Mouse (Mus musculus): ENCODE measurements around the gene Helq. TPM values are rescaled to one million over a fixed set of nuclear protein-coding genes. Genes with fewer than 3 reads are reported as not detected.

Gene Helq
- total RNA-seq, 1 experiment: 30.1 TPM

GRCm38 (mm10) chr5:100833841-100834240, 35.4 kb upstream of the Helq start:
- Histone ChIP-seq H3K9me3 (ENCODE audit: control insufficient read depth, insufficient read depth, low read depth, low read length) (no peaks in the 10 kb centered on the region), H3K36me3 (ENCODE audit: control insufficient read depth, insufficient read depth, low read length, poor library complexity, severe bottlenecking) (no peaks in the 10 kb centered on the region), H3K4me1 (ENCODE audit: control insufficient read depth in 2 of 2, insufficient read depth in 2 of 2, low read length in 2 of 2, poor library complexity in 1 of 2) (0 out of 4 replicates have a peak, but pooled peaks cover 2% of the 10 kb centered on the region in 2 experiments), H3K9ac (ENCODE audit: insufficient read depth, low read depth, low read length, poor library complexity, severe bottlenecking) (no peak overlapping the region), H3K4me3 (ENCODE audit: insufficient read depth in 1 of 2, low read depth in 1 of 2, low read length in 2 of 2, poor library complexity in 1 of 2, severe bottlenecking in 1 of 2) (no peak overlapping the region), H3K27ac (ENCODE audit: insufficient read depth, low read depth, low read length, poor library complexity, severe bottlenecking) (no peak overlapping the region)
- no peak for DNase-seq (ENCODE audit: low read depth, low spot score)
- in situ Hi-C loops (cut with MboI; ENCODE audit: low sequenced_read_pairs in 2 of 2, unreplicated experiment in 2 of 2): loop anchor here in 1 of 2 experiments (25.0 kb wide), 1 partner anchor 828 kb away; the partner anchor contains the start of gene Nkx6-1
- TF ChIP-seq ZNF384 (IDR thresholded peaks at IDR 0.05; ENCODE audit: low read depth, low read length): no peak
- TF ChIP-seq HCFC1 (IDR thresholded peaks at IDR 0.05; ENCODE audit: borderline replicate concordance, insufficient read depth, low read length): no peak
- no peak for TF ChIP-seq MAFK (IDR thresholded peaks at IDR 0.05; ENCODE audit: insufficient read depth, low read depth, low read length)
- TF ChIP-seq CHD2 (IDR thresholded peaks at IDR 0.05; ENCODE audit: low read depth, low read length): no peak
- TF ChIP-seq ZC3H11A (IDR thresholded peaks at IDR 0.05; ENCODE audit: borderline replicate concordance, low read depth, low read length): no peak

- H3K9me3 ChIP-seq (ENCODE audit: control insufficient read depth, insufficient read depth, low read depth, low read length): no peaks in the 10 kb centered on the region
- no peak overlapping the region for H3K9ac ChIP-seq (ENCODE audit: insufficient read depth, low read depth, low read length, poor library complexity, severe bottlenecking)
- no peaks in the 10 kb centered on the region for H3K36me3 ChIP-seq (ENCODE audit: control insufficient read depth, insufficient read depth, low read length, poor library complexity, severe bottlenecking)
- no peak overlapping the region for H3K27ac ChIP-seq (ENCODE audit: insufficient read depth, low read depth, low read length, poor library complexity, severe bottlenecking)
- no peak for DNase-seq (ENCODE audit: low read depth, low spot score)
- H3K4me3 ChIP-seq (ENCODE audit: insufficient read depth in 1 of 2, low read depth in 1 of 2, low read length in 2 of 2, poor library complexity in 1 of 2, severe bottlenecking in 1 of 2): no peak overlapping the region
- H3K4me1 ChIP-seq (ENCODE audit: control insufficient read depth in 2 of 2, insufficient read depth in 2 of 2, low read length in 2 of 2, poor library complexity in 1 of 2): 0 out of 4 replicates have a peak, but pooled peaks cover 2% of the 10 kb centered on the region in 2 experiments
- in situ Hi-C loops (cut with MboI; ENCODE audit: low sequenced_read_pairs in 2 of 2, unreplicated experiment in 2 of 2): loop anchor here in 1 of 2 experiments (25.0 kb wide), 1 partner anchor 830 kb away; the partner anchor contains the start of gene Nkx6-1
- no peak for TF ChIP-seq HCFC1 (IDR thresholded peaks at IDR 0.05; ENCODE audit: borderline replicate concordance, insufficient read depth, low read length)
These were observed 34.3 kb upstream of the Helq start for GRCm38 (mm10) chr5:100832680-100833079.

DNA sequence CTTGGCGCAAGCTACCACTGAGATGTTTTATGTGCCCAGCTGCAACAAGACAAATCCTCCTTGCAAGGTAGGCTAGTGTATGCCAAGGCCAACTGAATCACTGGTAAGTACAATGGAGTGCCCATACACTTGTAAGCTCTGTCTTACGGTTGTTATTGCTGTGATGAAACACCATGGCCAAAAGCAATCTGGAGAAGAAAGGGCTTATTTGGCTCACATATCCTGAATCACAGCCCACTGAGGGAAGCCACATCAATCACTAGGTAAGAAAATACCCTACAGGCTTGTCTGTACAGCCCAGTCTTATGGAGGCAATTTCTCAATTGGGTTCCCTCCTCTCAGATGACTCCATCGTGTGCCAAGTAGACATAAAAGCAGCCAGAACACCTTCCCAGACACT, 30.3 kb upstream of the Helq start:
- Histone ChIP-seq H3K4me1 (ENCODE audit: control insufficient read depth in 2 of 2, insufficient read depth in 2 of 2, low read length in 2 of 2, poor library complexity in 1 of 2) (no peaks in the 10 kb centered on the region), H3K27ac (ENCODE audit: insufficient read depth, low read depth, low read length, poor library complexity, severe bottlenecking) (no peak overlapping the region), H3K4me3 (ENCODE audit: insufficient read depth in 1 of 2, low read depth in 1 of 2, low read length in 2 of 2, poor library complexity in 1 of 2, severe bottlenecking in 1 of 2) (no peak overlapping the region), H3K36me3 (ENCODE audit: control insufficient read depth, insufficient read depth, low read length, poor library complexity, severe bottlenecking) (no peaks in the 10 kb centered on the region), H3K9ac (ENCODE audit: insufficient read depth, low read depth, low read length, poor library complexity, severe bottlenecking) (no peak overlapping the region), H3K9me3 (ENCODE audit: control insufficient read depth, insufficient read depth, low read depth, low read length) (no peaks in the 10 kb centered on the region)
- in situ Hi-C loops (cut with MboI; ENCODE audit: low sequenced_read_pairs in 2 of 2, unreplicated experiment in 2 of 2): loop anchor here (10.0 to 25.0 kb wide), 2 partner anchors 86 to 834 kb away; partner anchors contain the start of gene Nkx6-1 (in 1 of the 2)
- DNase-seq (ENCODE audit: low read depth, low spot score): no peak
- TF ChIP-seq ZNF384 (IDR thresholded peaks at IDR 0.05; ENCODE audit: low read depth, low read length) (no peak), HCFC1 (IDR thresholded peaks at IDR 0.05; ENCODE audit: borderline replicate concordance, insufficient read depth, low read length) (no peak), ZC3H11A (IDR thresholded peaks at IDR 0.05; ENCODE audit: borderline replicate concordance, low read depth, low read length) (no peak), CHD2 (IDR thresholded peaks at IDR 0.05; ENCODE audit: low read depth, low read length) (no peak), MAFK (IDR thresholded peaks at IDR 0.05; ENCODE audit: insufficient read depth, low read depth, low read length) (no peak)

- no peak for DNase-seq (ENCODE audit: low read depth, low spot score)
- Histone ChIP-seq H3K27ac (ENCODE audit: insufficient read depth, low read depth, low read length, poor library complexity, severe bottlenecking) (no peak overlapping the region), H3K36me3 (ENCODE audit: control insufficient read depth, insufficient read depth, low read length, poor library complexity, severe bottlenecking) (no peaks in the 10 kb centered on the region), H3K9ac (ENCODE audit: insufficient read depth, low read depth, low read length, poor library complexity, severe bottlenecking) (no peak overlapping the region), H3K4me1 (ENCODE audit: control insufficient read depth in 2 of 2, insufficient read depth in 2 of 2, low read length in 2 of 2, poor library complexity in 1 of 2) (no peaks in the 10 kb centered on the region), H3K4me3 (ENCODE audit: insufficient read depth in 1 of 2, low read depth in 1 of 2, low read length in 2 of 2, poor library complexity in 1 of 2, severe bottlenecking in 1 of 2) (no peak overlapping the region), H3K9me3 (ENCODE audit: control insufficient read depth, insufficient read depth, low read depth, low read length) (no peaks in the 10 kb centered on the region)
- in situ Hi-C loops (cut with MboI; ENCODE audit: low sequenced_read_pairs in 2 of 2, unreplicated experiment in 2 of 2): loop anchor here (10.0 to 25.0 kb wide), 2 partner anchors 88 to 836 kb away; partner anchors contain the start of gene Nkx6-1 (in 1 of the 2)
- TF ChIP-seq HCFC1 (IDR thresholded peaks at IDR 0.05; ENCODE audit: borderline replicate concordance, insufficient read depth, low read length): no peak
- no peak for TF ChIP-seq ZNF384 (IDR thresholded peaks at IDR 0.05; ENCODE audit: low read depth, low read length)
- no peak for TF ChIP-seq CHD2 (IDR thresholded peaks at IDR 0.05; ENCODE audit: low read depth, low read length)
- TF ChIP-seq MAFK (IDR thresholded peaks at IDR 0.05; ENCODE audit: insufficient read depth, low read depth, low read length): no peak
- no peak for TF ChIP-seq ZC3H11A (IDR thresholded peaks at IDR 0.05; ENCODE audit: borderline replicate concordance, low read depth, low read length)
These were observed 28.1 kb upstream of the Helq start for GRCm38 (mm10) chr5:100826531-100826930.

- Histone ChIP-seq H3K4me3 (ENCODE audit: insufficient read depth in 1 of 2, low read depth in 1 of 2, low read length in 2 of 2, poor library complexity in 1 of 2, severe bottlenecking in 1 of 2) (no peak overlapping the region), H3K36me3 (ENCODE audit: control insufficient read depth, insufficient read depth, low read length, poor library complexity, severe bottlenecking) (no peaks in the 10 kb centered on the region), H3K9ac (ENCODE audit: insufficient read depth, low read depth, low read length, poor library complexity, severe bottlenecking) (no peak overlapping the region), H3K4me1 (ENCODE audit: control insufficient read depth in 2 of 2, insufficient read depth in 2 of 2, low read length in 2 of 2, poor library complexity in 1 of 2) (peaks cover 0 to 3% of the 10 kb centered on the region in 2 experiments; a peak in 1 of 4 replicates), H3K9me3 (ENCODE audit: control insufficient read depth, insufficient read depth, low read depth, low read length) (no peaks in the 10 kb centered on the region), H3K27ac (ENCODE audit: insufficient read depth, low read depth, low read length, poor library complexity, severe bottlenecking) (no peak overlapping the region)
- no peak; the same call in 1 of the 2 replicates for TF ChIP-seq ZC3H11A (IDR thresholded peaks at IDR 0.05; ENCODE audit: borderline replicate concordance, low read depth, low read length)
- in situ Hi-C loops (cut with MboI; ENCODE audit: low sequenced_read_pairs in 2 of 2, unreplicated experiment in 2 of 2): loop anchor here (10.0 to 25.0 kb wide), 2 partner anchors 89 to 836 kb away; partner anchors contain the start of gene Nkx6-1 (in 1 of the 2)
- DNase-seq (ENCODE audit: low read depth, low spot score): no peak
These were observed 27.6 kb upstream of the Helq start for GRCm38 (mm10) chr5:100825975-100826374.
